Mouse (Mus musculus) kidney, adult 2 months (tissue): ENCODE measurements around the gene Rsph6a.

Experiments
- CTCF ChIP-seq: fragments of 200-500 bp; conservative IDR thresholded peaks from 2 replicates; pipeline ENCODE4 v1.5.1; 2011; ENCODE audit warnings: low read depth, mild to moderate bottlenecking, control low read depth, low read length, moderate library complexity, mixed read lengths; ENCODE audit not compliant: insufficient read depth, insufficient read length
- POLR2A ChIP-seq: fragments of 200-500 bp; IDR thresholded peaks from one replicate; pipeline ENCODE4 v1.6.1; 2011; ENCODE audit warnings: low read depth, low read length, control low read depth

DNA sequence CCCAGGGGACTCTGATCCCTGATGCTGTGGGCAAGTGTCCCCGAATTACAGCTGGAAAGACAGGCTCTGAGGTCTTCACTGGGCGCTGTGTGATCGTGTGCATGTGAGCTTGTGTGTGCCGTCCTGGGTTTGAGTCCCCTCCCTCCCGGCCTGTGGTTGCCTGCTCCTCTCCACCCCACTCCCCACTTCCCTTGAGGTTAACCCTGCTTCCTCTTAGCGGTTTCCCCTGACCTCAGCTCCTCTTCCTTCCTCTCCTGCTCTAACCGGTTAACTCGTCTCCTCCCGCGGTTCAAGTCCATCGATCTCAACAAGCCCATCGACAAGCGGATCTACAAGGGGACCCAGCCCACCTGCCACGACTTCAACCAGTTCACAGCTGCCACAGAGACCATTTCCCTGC, 23.3 kb downstream of the Rsph6a start:
- TF ChIP-seq CTCF, result no peak
- no peak for TF ChIP-seq POLR2A
